Mouse (Mus musculus) thymus, adult 2 months (tissue): ENCODE results near the gene Map1b.

Experiments
- CTCF ChIP-seq: fragments of 200-500 bp; IDR thresholded peaks from 2 replicates; pipeline ENCODE4 v1.5.1; 2012; ENCODE audit warnings: mild to moderate bottlenecking, control low read depth, low read length, moderate library complexity, borderline replicate concordance; ENCODE audit not compliant: control insufficient read depth, poor library complexity, insufficient read depth; ENCODE audit errors: extremely low read depth
- POLR2A ChIP-seq: fragments of 200-500 bp; IDR thresholded peaks from 2 replicates; pipeline ENCODE4 v1.6.1; 2012; ENCODE audit warnings: mild to moderate bottlenecking, low read length, control low read depth, moderate library complexity; ENCODE audit not compliant: control insufficient read depth, poor library complexity, insufficient read depth; ENCODE audit errors: extremely low read depth

DNA sequence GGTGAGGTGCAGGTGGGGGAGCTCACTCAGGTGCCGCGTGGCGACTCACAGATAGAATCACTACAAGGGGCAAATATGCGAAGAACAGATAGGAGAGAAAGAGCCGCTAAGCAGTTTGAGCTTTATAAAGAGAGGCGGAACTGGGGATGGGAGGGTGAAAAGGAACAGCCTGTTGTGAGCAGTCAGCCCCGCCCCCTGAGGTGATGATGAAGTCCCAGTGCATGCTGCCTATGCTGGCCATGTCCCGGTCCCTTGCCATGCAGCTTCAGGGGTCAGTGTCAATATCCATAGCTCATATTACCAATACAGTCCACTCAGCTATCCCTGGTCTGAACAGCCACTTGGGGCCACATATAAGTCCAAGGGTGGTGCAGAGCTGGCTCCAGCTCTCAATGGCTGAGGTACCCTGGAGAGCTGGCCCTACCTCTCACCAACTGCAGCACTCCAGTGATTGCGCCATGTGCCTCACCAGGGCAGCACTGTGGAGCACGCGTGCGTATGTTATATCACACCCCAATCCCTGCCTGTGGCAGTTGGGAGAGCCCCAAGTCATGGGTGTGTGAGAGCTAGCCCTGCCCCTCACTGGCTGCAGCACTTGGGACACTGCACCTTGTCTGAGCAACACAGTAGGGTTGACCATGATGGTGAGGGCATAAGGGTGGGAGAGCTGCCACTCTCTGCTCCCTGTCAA, 42.0 kb upstream of the Map1b start:
- TF ChIP-seq CTCF: no peak
- no peak for TF ChIP-seq POLR2A
